Mouse (Mus musculus) gastrocnemius, postnatal 36 days (tissue): ENCODE results near the gene OR5BS1P. TPM values are rescaled to one million over a fixed set of nuclear protein-coding genes. Genes with fewer than 3 reads are reported as not detected.

Source experiments
- microRNA-seq, 2 experiments: library from miRNA; unstranded; fragments of <30 nt; microRNA quantifications; one replicate each; pipeline ENCODE4 v1.2.0; 2021
- total RNA-seq, 2 experiments: library from RNA; stranded (reverse); gene quantifications; 2 replicates each; pipeline ENCODE4 v1.2.3; 2021

Gene OR5BS1P
- total RNA-seq, 2 experiments from 2014 or later = not detected

Small RNA genes lying within 50 kb of the gene (microRNA-seq; reads per million reads assigned to microRNA genes)
- 11.8 to 11.9 reads per million in 2 experiments for gene Mir1291

Other genes starting within 250 kb of the OR5BS1P start
- gene Gm44579, start 248.9 kb upstream of the OR5BS1P start, total RNA-seq = not detected
- gene Olfr287, start 248.8 kb upstream of the OR5BS1P start, total RNA-seq = not detected
- gene Olfr286, start 235.4 kb upstream of the OR5BS1P start, total RNA-seq = not detected
- not detected for gene H1fnt, start 212.6 kb upstream of the OR5BS1P start, total RNA-seq
- gene Zfp641, start 173.7 kb upstream of the OR5BS1P start, total RNA-seq = 10 to 100 TPM in 1 of 2 experiments, 1 to 10 TPM in 1; 9.7 to 10.3 TPM
- gene Olfr285, start 152.5 kb upstream of the OR5BS1P start, total RNA-seq = not detected
- not detected for gene Olfr284, start 128.9 kb upstream of the OR5BS1P start, total RNA-seq
- gene Olfr283, start 89.0 kb upstream of the OR5BS1P start, total RNA-seq = not detected
- gene Olfr282, start 38.7 kb upstream of the OR5BS1P start, total RNA-seq = not detected
- not detected for gene Olfr281, start 17.3 kb upstream of the OR5BS1P start, total RNA-seq
- not detected for gene Lalba, start 12.8 kb downstream of the OR5BS1P start, total RNA-seq
- gene Olfr279, start 22.5 kb downstream of the OR5BS1P start, total RNA-seq = not detected
- 10 to 100 TPM; 62.2 to 64.5 TPM for gene Kansl2, start 64.4 kb downstream of the OR5BS1P start, total RNA-seq
- gene Ccnt1, start 101.0 kb downstream of the OR5BS1P start, total RNA-seq = 10 to 100 TPM; 12.4 to 17.9 TPM
- under 1 TPM in 1 of 2 experiments, not detected in 1; 0.87 TPM for gene 4930415O20Rik, start 101.1 kb downstream of the OR5BS1P start, total RNA-seq
- 10 to 100 TPM; 24.2 to 26.7 TPM for gene Adcy6, start 140.2 kb downstream of the OR5BS1P start, total RNA-seq
- gene Cacnb3, start 160.9 kb downstream of the OR5BS1P start, total RNA-seq = 1 to 10 TPM; 2.5 to 4.2 TPM
- gene Ddx23, start 193.0 kb downstream of the OR5BS1P start, total RNA-seq = 10 to 100 TPM; 50.0 to 56.2 TPM
- gene Rnd1, start 207.6 kb downstream of the OR5BS1P start, total RNA-seq = 1 to 10 TPM in 1 of 2 experiments, under 1 TPM in 1; 0.81 to 1.5 TPM
- gene Ccdc65, start 238.3 kb downstream of the OR5BS1P start, total RNA-seq = not detected